Mouse (Mus musculus): ENCODE data around the gene Yme1l1. TPM values are rescaled to one million over a fixed set of nuclear protein-coding genes. Genes with fewer than 3 reads are reported as not detected.

The Yme1l1 gene
- polyA plus RNA-seq, 1 experiment: 36.1 TPM

DNA sequence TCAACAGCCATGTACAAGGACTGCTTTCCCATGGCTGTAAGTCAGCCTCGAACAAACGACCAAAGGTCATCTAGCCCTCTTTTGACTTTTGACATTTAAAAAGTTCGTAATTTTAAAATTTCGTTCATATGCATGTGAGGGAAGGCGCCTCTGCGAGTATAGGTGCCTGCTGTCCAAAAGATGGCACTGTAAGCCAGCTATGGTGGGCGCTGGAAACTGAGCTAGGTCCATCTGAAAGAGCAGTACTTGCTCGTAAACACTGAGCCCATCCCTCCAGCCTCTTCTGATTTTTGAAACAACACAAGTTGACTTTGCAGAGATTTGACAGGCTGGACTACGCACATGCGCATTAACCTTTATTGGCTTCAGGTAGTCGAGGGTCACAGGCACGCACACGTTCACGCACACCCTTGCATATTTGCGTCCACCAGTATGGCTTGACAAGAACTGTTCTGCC lies 50.9 kb downstream of the Yme1l1 start, which contains the start of gene 4931423N10Rik:
TSS of gene 4931423N10Rik (plus strand) at position 407 of the 457 bp plus-strand sequence.
- 70% methylated on average over 15 of the region's 15 CpGs for WGBS

DNA sequence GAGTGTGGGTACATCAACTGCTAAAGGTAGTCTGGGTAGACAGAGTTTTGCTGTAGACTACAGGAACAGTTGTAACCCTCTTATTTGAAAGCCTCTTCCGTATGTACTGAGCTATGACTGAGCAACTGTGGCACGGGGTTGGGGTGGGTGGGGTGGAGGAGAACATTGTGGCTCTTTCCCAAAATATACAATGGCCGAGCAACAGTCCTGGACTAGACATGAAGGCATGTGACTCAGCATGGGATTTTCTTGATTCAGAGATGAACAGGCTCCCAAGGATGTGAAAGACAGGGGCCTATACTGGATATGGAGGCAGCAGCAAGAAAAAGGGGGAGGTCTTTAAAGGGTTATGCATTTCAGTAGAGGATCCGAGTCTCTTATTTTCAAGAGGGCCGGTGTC lies 57.5 kb downstream of the Yme1l1 start:
- Histone ChIP-seq H3K27ac (ENCODE audit: control insufficient read depth, insufficient read depth, low read depth, low read length, poor library complexity) (no peak overlapping the region), H3K4me3 (replicated peaks; ENCODE audit: control insufficient read depth, low read depth, low read length) (no peak overlapping the region)
- 77% methylated on average over 5 of the region's 5 CpGs for WGBS

More for the DNA sequence above, 50.9 kb downstream of the Yme1l1 start, which contains the start of gene 4931423N10Rik:
- Histone ChIP-seq H3K4me1 (ENCODE audit: control insufficient read depth, insufficient read depth, low read length) (no peaks in the 10 kb centered on the region), H3K4me3 (replicated peaks; ENCODE audit: control insufficient read depth, low read depth, low read length) (no peak within 1 kb of the TSS), H3K27ac (ENCODE audit: control insufficient read depth, insufficient read depth, low read depth, low read length, poor library complexity) (no peak within 1 kb of the TSS)
- TF ChIP-seq POLR2A (IDR thresholded peaks at IDR 0.05; ENCODE audit: borderline replicate concordance, control insufficient read depth, low read depth, low read length): no peak
- no peak for TF ChIP-seq CTCF (IDR thresholded peaks at IDR 0.05; ENCODE audit: control insufficient read depth, insufficient read depth, low read length)

DNA sequence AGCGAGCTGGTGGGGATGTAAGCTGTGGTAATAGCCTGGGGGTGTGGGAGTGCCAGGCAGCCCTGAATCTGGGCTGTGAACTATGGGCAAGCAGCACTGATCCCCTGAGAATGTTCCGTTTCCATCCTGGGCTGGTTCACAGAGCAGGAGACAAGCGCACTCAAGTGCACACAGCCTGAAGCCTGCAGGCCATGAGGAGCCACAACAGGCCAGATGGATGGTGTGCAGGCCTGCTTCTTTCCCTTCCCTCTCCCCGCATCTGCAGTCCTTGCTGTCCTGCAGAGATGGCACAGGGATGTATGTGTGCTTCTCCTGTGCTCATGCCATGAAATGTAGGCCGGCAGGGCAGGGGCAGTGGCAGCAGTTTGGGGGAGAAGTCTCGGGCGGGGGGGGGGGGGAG lies 69.0 kb downstream of the Yme1l1 start:
- Histone ChIP-seq H3K4me1 (ENCODE audit: control insufficient read depth, insufficient read depth, low read length) (no peaks in the 10 kb centered on the region), H3K4me3 (replicated peaks; ENCODE audit: control insufficient read depth, low read depth, low read length) (no peak overlapping the region), H3K27ac (ENCODE audit: control insufficient read depth, insufficient read depth, low read depth, low read length, poor library complexity) (no peak overlapping the region)
- 77% methylated on average over 7 of the region's 7 CpGs for WGBS
- TF ChIP-seq CTCF (IDR thresholded peaks at IDR 0.05; ENCODE audit: control insufficient read depth, insufficient read depth, low read length) (no peak), POLR2A (IDR thresholded peaks at IDR 0.05; ENCODE audit: borderline replicate concordance, control insufficient read depth, low read depth, low read length) (no peak)

More for the DNA sequence above, 57.5 kb downstream of the Yme1l1 start:
- H3K4me1 ChIP-seq (ENCODE audit: control insufficient read depth, insufficient read depth, low read length): no peaks in the 10 kb centered on the region
- TF ChIP-seq CTCF (IDR thresholded peaks at IDR 0.05; ENCODE audit: control insufficient read depth, insufficient read depth, low read length): no peak
- TF ChIP-seq POLR2A (IDR thresholded peaks at IDR 0.05; ENCODE audit: borderline replicate concordance, control insufficient read depth, low read depth, low read length): no peak

DNA sequence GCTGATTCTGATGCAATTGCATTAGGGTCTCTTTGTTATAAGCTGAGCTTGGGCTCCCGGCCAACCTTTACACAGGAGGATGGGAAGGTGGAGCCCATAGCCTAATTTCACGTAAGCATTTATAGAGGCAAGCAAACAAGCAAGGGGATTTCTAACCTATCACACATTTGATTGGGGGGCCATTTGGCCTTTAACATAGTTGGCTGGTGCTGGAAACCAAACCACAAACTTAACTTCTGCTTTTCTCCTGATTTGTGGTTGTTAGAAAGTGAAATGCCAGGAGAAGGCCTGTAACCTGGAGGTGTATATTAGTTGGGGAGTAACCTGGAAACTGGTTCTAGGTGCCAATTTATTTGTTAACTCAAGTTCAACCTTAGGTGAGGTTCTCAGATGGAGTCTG lies 72.3 kb downstream of the Yme1l1 start:
- Histone ChIP-seq H3K27ac (ENCODE audit: control insufficient read depth, insufficient read depth, low read depth, low read length, poor library complexity) (no peak overlapping the region), H3K4me3 (replicated peaks; ENCODE audit: control insufficient read depth, low read depth, low read length) (no peak overlapping the region), H3K4me1 (ENCODE audit: control insufficient read depth, insufficient read depth, low read length) (no peaks in the 10 kb centered on the region)
- WGBS: 13% methylated on average over 2 of the region's 2 CpGs
- no peak for TF ChIP-seq POLR2A (IDR thresholded peaks at IDR 0.05; ENCODE audit: borderline replicate concordance, control insufficient read depth, low read depth, low read length)
- no peak for TF ChIP-seq CTCF (IDR thresholded peaks at IDR 0.05; ENCODE audit: control insufficient read depth, insufficient read depth, low read length)

DNA sequence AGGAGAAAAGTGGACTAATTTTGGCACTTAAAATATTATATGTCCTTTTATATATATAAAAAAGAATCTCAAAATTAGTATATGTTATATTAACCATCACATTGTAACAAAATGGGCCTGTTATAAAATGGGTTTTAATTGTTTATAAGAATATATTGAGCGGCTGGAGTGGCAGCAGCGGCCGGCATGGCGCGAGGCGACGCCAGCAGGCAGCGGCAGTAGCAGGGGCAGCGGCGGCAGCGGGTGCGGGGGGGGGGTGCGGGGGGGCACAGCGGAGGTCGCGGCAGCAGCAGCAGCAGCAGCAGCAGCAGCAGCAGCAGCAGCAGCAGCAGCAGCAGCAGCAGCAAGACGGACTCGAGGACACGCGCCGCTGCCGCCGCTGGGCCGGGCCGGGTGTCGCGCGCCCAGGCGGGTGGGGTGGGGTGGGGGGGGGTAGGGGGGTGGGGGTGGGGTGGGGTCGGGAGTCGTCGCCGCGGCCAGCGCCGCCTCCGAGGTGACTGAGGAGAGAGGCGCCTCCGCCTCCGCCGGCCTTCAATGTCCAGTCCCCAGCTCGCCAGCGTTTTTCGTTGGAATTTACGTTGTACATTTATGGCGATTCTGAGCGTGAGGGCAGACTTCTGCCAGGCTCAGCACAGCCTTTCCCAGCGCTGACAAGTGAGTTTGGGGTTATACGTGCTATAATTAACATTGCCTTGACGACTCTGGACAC lies 78.0 kb downstream of the Yme1l1 start:
- WGBS: under 1% methylated on average over 49 of the region's 50 CpGs
- TF ChIP-seq POLR2A (IDR thresholded peaks at IDR 0.05; ENCODE audit: borderline replicate concordance, control insufficient read depth, low read depth, low read length): no peak
- TF ChIP-seq CTCF (IDR thresholded peaks at IDR 0.05; ENCODE audit: control insufficient read depth, insufficient read depth, low read length): no peak
- Histone ChIP-seq H3K4me1 (ENCODE audit: control insufficient read depth, insufficient read depth, low read length) (no peaks in the 10 kb centered on the region), H3K27ac (ENCODE audit: control insufficient read depth, insufficient read depth, low read depth, low read length, poor library complexity) (no peak overlapping the region), H3K4me3 (replicated peaks; ENCODE audit: control insufficient read depth, low read depth, low read length) (no peak overlapping the region)

Other genes starting within 250 kb of the Yme1l1 start
- gene Abi1, start 116.1 kb upstream of the Yme1l1 start, polyA plus RNA-seq (2011; ENCODE audit: insufficient read depth, insufficient read length, low replicate concordance, missing spikeins): 41.0 and 53.1 TPM in 2 replicates
- gene Acbd5, start 88.2 kb upstream of the Yme1l1 start, polyA plus RNA-seq (2011; ENCODE audit: insufficient read depth, insufficient read length, low replicate concordance, missing spikeins): 11.7 and 19.2 TPM in 2 replicates
- 3.5 and 5.9 TPM in 2 replicates for gene Mastl, start 345 bp upstream of the Yme1l1 start, polyA plus RNA-seq (2011; ENCODE audit: insufficient read depth, insufficient read length, low replicate concordance, missing spikeins)
- gene 4931423N10Rik, start 51.1 kb downstream of the Yme1l1 start, polyA plus RNA-seq (2011; ENCODE audit: insufficient read depth, insufficient read length, low replicate concordance, missing spikeins): not detected in 2 replicates
- gene Nxph2, start 164.9 kb downstream of the Yme1l1 start, polyA plus RNA-seq (2011; ENCODE audit: insufficient read depth, insufficient read length, low replicate concordance, missing spikeins): not detected in 2 replicates

Data from bone marrow, adult 2 months (tissue).